Mouse (Mus musculus) heart, embryonic 16.5 days (tissue): ENCODE data around the gene Dtx3. TPM values are rescaled to one million over a fixed set of nuclear protein-coding genes. Genes with fewer than 3 reads are reported as not detected.
"Not testable (repeated sequence)": the region's sequence is repeated elsewhere in the genome, so short reads cannot be mapped to it uniquely, and the experiment has no call there.

Experiments
- ATAC-seq: fragments of 200-750 bp; cut with Nextera tagmentation; replicated peaks from 2 replicates; pipeline ENCODE4 v1.8.0; 2017; ENCODE audit warnings: moderate number of reproducible peaks; ENCODE audit not compliant: insufficient read depth, low FRiP score; ENCODE audit errors: extremely low read depth
- H3K27ac ChIP-seq: fragments of 300-500 bp; sonication (generic); 2 replicates; pipeline ENCODE4 v1.5.1; 2014; ENCODE audit warnings: mild to moderate bottlenecking, low read length, control low read depth, moderate library complexity
- H3K27me3 ChIP-seq: fragments of 300-500 bp; sonication (generic); 2 replicates; pipeline ENCODE4 v1.6.1; 2014; ENCODE audit warnings: low read length, mixed read lengths; ENCODE audit not compliant: control insufficient read depth, insufficient read depth
- H3K36me3 ChIP-seq: fragments of 300-500 bp; sonication (generic); 2 replicates; pipeline ENCODE4 v1.6.1; 2014; ENCODE audit not compliant: control insufficient read depth, insufficient read depth
- H3K4me1 ChIP-seq: fragments of 300-500 bp; sonication (generic); 2 replicates; pipeline ENCODE4 v1.6.1; 2014; ENCODE audit warnings: low read length, mixed read lengths; ENCODE audit not compliant: control insufficient read depth, insufficient read depth
- H3K4me2 ChIP-seq: fragments of 300-500 bp; sonication (generic); 2 replicates; pipeline ENCODE4 v1.6.1; 2014; ENCODE audit warnings: low read depth, mild to moderate bottlenecking, control low read depth, low read length
- H3K4me3 ChIP-seq: fragments of 300-500 bp; sonication (generic); 2 replicates; pipeline ENCODE4 v1.5.1; 2014; ENCODE audit warnings: mild to moderate bottlenecking, control low read depth, low read length
- H3K9ac ChIP-seq: fragments of 300-500 bp; sonication (generic); 2 replicates; pipeline ENCODE4 v1.6.1; 2014; ENCODE audit warnings: low read length, control low read depth
- H3K9me3 ChIP-seq: fragments of 300-500 bp; sonication (generic); replicated peaks from 2 replicates; pipeline ENCODE4 v1.6.1; 2016; ENCODE audit warnings: low read length; ENCODE audit not compliant: control insufficient read depth
- whole genome bisulfite sequencing: fragments of 180-500 bp; shearing (Covaris S2); extraction: QIAGEN DNeasy Blood & Tissue Kit; methylation state at CpG from one replicate; pipeline ENCODE4 v1.1.7; 2014; 5-methylcytosine and 5-hydroxymethylcytosine counted together
- polyA plus RNA-seq: library from polyadenylated mRNA; unstranded; fragments of >200 nt; fragmentation: Nextera tagmentation; extraction: Ambion mirVana; gene quantifications from 2 replicates; pipeline ENCODE4 v1.2.1, GENCODE M21; 2015

Dtx3 gene
- polyA plus RNA-seq, 1 experiment from 2014 or later = 69.9 TPM

GRCm38 (mm10) chr10:127198492-127198891, 3.0 kb upstream of the Dtx3 start:
- Histone ChIP-seq H3K4me3 (no peak overlapping the region), H3K9ac (no peak overlapping the region), H3K4me2 (no peak overlapping the region), H3K9me3 (no peaks in the 10 kb centered on the region), H3K4me1 (peaks cover 16% of the 10 kb centered on the region), H3K36me3 (peaks cover 8% of the 10 kb centered on the region), H3K27me3 (no peaks in the 10 kb centered on the region), H3K27ac (no peak overlapping the region)
- WGBS = 56% methylated on average over 2 of the region's 2 CpGs
- no peak for ATAC-seq

GRCm38 (mm10) chr10:127197505-127198110, 2.1 kb upstream of the Dtx3 start:
- Histone ChIP-seq H3K9me3 (no peaks in the 10 kb centered on the region), H3K27ac (no peak overlapping the region; the same call in 1 of the 2 replicates), H3K36me3 (peaks cover 8% of the 10 kb centered on the region), H3K4me1 (peaks cover 16% of the 10 kb centered on the region), H3K4me3 (no peak overlapping the region), H3K9ac (no peak overlapping the region), H3K4me2 (no peak overlapping the region), H3K27me3 (no peaks in the 10 kb centered on the region)
- ATAC-seq = no peak
- 74% methylated on average over 11 of the region's 11 CpGs for WGBS

- 87% methylated on average over 8 of the region's 8 CpGs for WGBS
- no peaks in the 10 kb centered on the region for H3K27me3 ChIP-seq
- peak overlapping the region; percentile 4 for H3K27ac ChIP-seq
- H3K9me3 ChIP-seq = no peaks in the 10 kb centered on the region
- peaks cover 16% of the 10 kb centered on the region for H3K4me1 ChIP-seq
- no peak overlapping the region for H3K4me3 ChIP-seq
- no peak overlapping the region for H3K9ac ChIP-seq
- H3K36me3 ChIP-seq = peaks cover 6% of the 10 kb centered on the region
- H3K4me2 ChIP-seq = no peak overlapping the region
- no peak for ATAC-seq
Measured at GRCm38 (mm10) chr10:127197104-127197503, 1.6 kb upstream of the Dtx3 start.

- H3K27ac ChIP-seq = peak overlapping the region; percentile 93
- H3K4me2 ChIP-seq = peak overlapping the region; percentile 97
- H3K4me3 ChIP-seq = peak overlapping the region; percentile 96
- H3K36me3 ChIP-seq = peaks cover 4% of the 10 kb centered on the region
- no peaks in the 10 kb centered on the region for H3K27me3 ChIP-seq
- peaks cover 16% of the 10 kb centered on the region for H3K4me1 ChIP-seq
- H3K9ac ChIP-seq = peak overlapping the region; percentile 95
- ATAC-seq = peak; percentile 76
- no peaks in the 10 kb centered on the region for H3K9me3 ChIP-seq
- 7% methylated on average over 5 of the region's 5 CpGs for WGBS
Measured at GRCm38 (mm10) chr10:127196392-127196791, 864 bp upstream of the Dtx3 start.

GRCm38 (mm10) chr10:127194428-127195327, 850 bp downstream of the Dtx3 start:
- Histone ChIP-seq H3K4me2 (peak overlapping the region; percentile 97), H3K9ac (peak overlapping the region; percentile 95), H3K9me3 (no peaks in the 10 kb centered on the region), H3K27ac (peak overlapping the region; percentile 93), H3K36me3 (no peaks in the 10 kb centered on the region; the same call in none of the 2 replicates), H3K27me3 (no peaks in the 10 kb centered on the region), H3K4me1 (peaks cover 16% of the 10 kb centered on the region), H3K4me3 (peak overlapping the region; percentile 96)
- WGBS = 12% methylated on average over 22 of the region's 22 CpGs
- ATAC-seq = peak; percentile 53; the same call in 1 of the 2 replicates

GRCm38 (mm10) chr10:127193011-127193410, 2.5 kb downstream of the Dtx3 start:
- no peak overlapping the region for H3K9ac ChIP-seq
- H3K9me3 ChIP-seq = no peaks in the 10 kb centered on the region
- H3K4me3 ChIP-seq = no peak overlapping the region
- no peaks in the 10 kb centered on the region for H3K27me3 ChIP-seq
- H3K27ac ChIP-seq = no peak overlapping the region
- H3K4me2 ChIP-seq = no peak overlapping the region
- no peaks in the 10 kb centered on the region; the same call in none of the 2 replicates for H3K36me3 ChIP-seq
- WGBS = 86% methylated on average over 8 of the region's 9 CpGs
- peaks cover 27% of the 10 kb centered on the region for H3K4me1 ChIP-seq
- ATAC-seq = no peak

GRCm38 (mm10) chr10:127192057-127192328, 3.5 kb downstream of the Dtx3 start:
- H3K27me3 ChIP-seq, H3K9me3 ChIP-seq, H3K9ac ChIP-seq, ATAC-seq, H3K36me3 ChIP-seq, H3K4me3 ChIP-seq, H3K4me2 ChIP-seq: not testable (repeated sequence)
- H3K27ac ChIP-seq = peak overlapping the region; percentile 0; the same call in 1 of the 2 replicates
- 81% methylated on average over 1 of the region's 1 CpGs for WGBS
- H3K4me1 ChIP-seq = peaks cover 27% of the 10 kb centered on the region

GRCm38 (mm10) chr10:127191191-127192056, 4.1 kb downstream of the Dtx3 start:
- Histone ChIP-seq H3K4me3 (no peak overlapping the region), H3K9me3 (no peaks in the 10 kb centered on the region), H3K4me1 (peaks cover 23% of the 10 kb centered on the region), H3K36me3 (no peaks in the 10 kb centered on the region; the same call in none of the 2 replicates), H3K27ac (peak overlapping the region; percentile 0), H3K4me2 (no peak overlapping the region), H3K27me3 (peaks cover 5% of the 10 kb centered on the region; the same call in 1 of the 2 replicates), H3K9ac (no peak overlapping the region)
- 63% methylated on average over 19 of the region's 19 CpGs for WGBS
- no peak for ATAC-seq
